Mouse (Mus musculus) C2C12 (cell line): ENCODE results near the gene Dbndd2. TPM values are rescaled to one million over a fixed set of nuclear protein-coding genes. Genes with fewer than 3 reads are reported as not detected.
A peak's percentile ranks its signal among the peaks of the same experiment; 100 is the strongest.

Experiments
- H3K27me3 ChIP-seq: one replicate; pipeline ENCODE4 v1.6.1; 2011; ENCODE audit not compliant: control insufficient read depth, insufficient read depth, insufficient read length
- H3K36me3 ChIP-seq: one replicate; pipeline ENCODE4 v1.6.1; 2011; ENCODE audit not compliant: control insufficient read depth, insufficient read depth
- H3K4me3 ChIP-seq: one replicate; pipeline ENCODE4 v1.5.1; 2011; ENCODE audit warnings: mild to moderate bottlenecking, control low read depth; ENCODE audit not compliant: poor library complexity, insufficient read depth, severe bottlenecking
- H3K79me2 ChIP-seq: one replicate; pipeline ENCODE4 v1.6.1; 2011; ENCODE audit not compliant: control insufficient read depth, insufficient read depth
- H3K79me3 ChIP-seq: one replicate; pipeline ENCODE4 v1.6.1; 2011; ENCODE audit warnings: low read depth, control low read depth
- H3ac ChIP-seq: one replicate; pipeline ENCODE3; 2011; ENCODE audit warnings: low read depth; ENCODE audit not compliant: control insufficient read depth, insufficient read length
- CEBPB ChIP-seq: IDR thresholded peaks from one replicate; pipeline ENCODE4 v1.6.1; 2011; ENCODE audit warnings: low read depth, mild to moderate bottlenecking, control low read depth, moderate library complexity
- CTCF ChIP-seq: IDR thresholded peaks from one replicate; pipeline ENCODE4 v1.5.1; 2011; ENCODE audit not compliant: control insufficient read depth, insufficient read depth, insufficient read length
- FOSL1 ChIP-seq: IDR thresholded peaks from one replicate; pipeline ENCODE4 v1.8.0; 2011; ENCODE audit warnings: mild to moderate bottlenecking, low read length; ENCODE audit not compliant: poor library complexity, insufficient read depth, severe bottlenecking
- MAX ChIP-seq: IDR thresholded peaks from one replicate; pipeline ENCODE4 v1.6.1; 2011; ENCODE audit warnings: mild to moderate bottlenecking, control low read depth
- MYOD1 ChIP-seq: IDR thresholded peaks from one replicate; pipeline ENCODE4 v1.6.1; 2011; ENCODE audit warnings: low read depth; ENCODE audit not compliant: control insufficient read depth, insufficient read length
- MYOG ChIP-seq: IDR thresholded peaks from one replicate; pipeline ENCODE4 v1.6.1; 2011; ENCODE audit not compliant: control insufficient read depth, insufficient read length; ENCODE audit errors: extremely low read depth
- USF1 ChIP-seq: IDR thresholded peaks from one replicate; pipeline ENCODE4 v1.6.1; 2011; ENCODE audit warnings: low read depth, mild to moderate bottlenecking, control low read depth, moderate library complexity
- polyA plus RNA-seq: library from polyadenylated mRNA; unstranded; fragments of >200 nt; fragmentation: generic; extraction: Trizol; gene quantifications from one replicate; pipeline ENCODE4 v1.2.1, GENCODE M21; 2012; ENCODE audit warnings: missing spikeins

Dbndd2 gene
- polyA plus RNA-seq, 1 experiment, result 21.2 TPM

DNA sequence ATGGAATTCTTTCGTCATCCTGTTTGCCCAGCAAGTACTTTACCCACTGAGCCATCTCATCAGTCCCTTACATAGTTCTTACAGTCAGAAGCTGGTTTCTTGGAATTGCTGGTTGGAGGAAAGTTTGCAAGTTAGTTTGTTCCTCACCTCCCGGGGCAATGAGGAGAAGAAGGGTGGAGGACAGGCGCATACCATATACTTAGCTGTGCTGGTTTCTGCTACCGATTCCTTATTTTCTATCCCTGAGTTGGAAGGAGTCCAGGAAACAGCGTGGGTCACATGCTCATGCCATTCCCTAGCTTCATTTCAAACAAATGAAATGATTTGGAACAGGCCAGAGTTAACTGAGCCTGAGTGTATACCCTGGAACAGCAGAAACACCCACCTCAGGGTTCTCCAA is 37.0 kb upstream of the Dbndd2 start:
- no peaks in the 10 kb centered on the region for H3K79me2 ChIP-seq
- TF ChIP-seq CTCF, result no peak
- no peak for TF ChIP-seq MAX
- no peak for TF ChIP-seq FOSL1
- TF ChIP-seq MYOD1, result no peak
- no peak for TF ChIP-seq USF1
- TF ChIP-seq MYOG, result no peak
- TF ChIP-seq CEBPB, result no peak
- no peak overlapping the region for H3ac ChIP-seq
- H3K36me3 ChIP-seq, result no peaks in the 10 kb centered on the region
- H3K4me3 ChIP-seq, result no peak overlapping the region
- no peaks in the 10 kb centered on the region for H3K27me3 ChIP-seq
- H3K79me3 ChIP-seq, result no peaks in the 10 kb centered on the region

DNA sequence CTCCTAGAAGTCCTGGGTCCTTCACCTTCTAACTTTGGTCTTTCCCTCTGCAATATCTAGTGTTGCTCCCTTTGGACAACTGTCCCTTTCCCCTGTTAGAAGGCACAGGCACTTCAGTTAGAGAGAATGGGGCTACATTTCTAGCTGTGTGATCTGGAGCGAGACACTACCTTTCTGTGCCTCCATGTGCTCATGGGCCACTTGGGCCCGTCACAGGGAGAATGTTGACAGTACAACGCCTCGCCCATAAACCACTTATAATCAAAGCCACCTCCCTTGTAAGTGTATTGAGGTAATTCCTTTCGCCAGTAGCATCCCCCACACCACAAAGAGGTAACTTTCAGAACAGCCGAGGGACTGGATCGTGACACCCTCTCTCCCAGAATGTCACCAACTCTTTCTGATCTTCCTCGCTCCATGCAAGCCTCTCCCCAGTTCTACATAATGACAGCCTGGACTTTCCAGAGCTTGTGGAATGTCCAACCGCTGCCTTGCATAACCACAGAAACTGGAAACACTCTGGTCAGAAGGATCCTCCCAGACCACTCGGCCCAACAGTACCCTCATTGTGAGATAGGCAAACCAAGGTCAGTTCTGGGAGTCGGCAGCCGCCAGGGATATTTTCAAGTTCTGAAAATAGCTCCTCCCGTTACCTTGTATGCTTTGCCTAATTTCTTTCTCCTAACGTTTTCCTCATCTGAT is 36.4 kb upstream of the Dbndd2 start:
- no peaks in the 10 kb centered on the region for H3K79me3 ChIP-seq
- H3K36me3 ChIP-seq, result no peaks in the 10 kb centered on the region
- H3K79me2 ChIP-seq, result no peaks in the 10 kb centered on the region
- H3K27me3 ChIP-seq, result no peaks in the 10 kb centered on the region
- TF ChIP-seq CEBPB (no peak), MYOD1 (no peak), CTCF (no peak), MAX (no peak), USF1 (no peak), FOSL1 (no peak), MYOG (no peak)
- no peak overlapping the region for H3K4me3 ChIP-seq
- H3ac ChIP-seq, result no peak overlapping the region

- TF ChIP-seq MAX (no peak), MYOD1 (peak; percentile 31)
- Histone ChIP-seq H3K79me3 (no peaks in the 10 kb centered on the region), H3ac (no peak overlapping the region), H3K27me3 (no peaks in the 10 kb centered on the region), H3K4me3 (no peak overlapping the region), H3K79me2 (no peaks in the 10 kb centered on the region), H3K36me3 (no peaks in the 10 kb centered on the region)
These were observed 33.8 kb upstream of the Dbndd2 start for GRCm38 (mm10) chr2:164452000-164452676.

- Histone ChIP-seq H3K79me2 (no peaks in the 10 kb centered on the region), H3K27me3 (no peaks in the 10 kb centered on the region), H3K79me3 (no peaks in the 10 kb centered on the region), H3K36me3 (no peaks in the 10 kb centered on the region), H3ac (no peak overlapping the region), H3K4me3 (no peak overlapping the region)
- TF ChIP-seq CTCF, result no peak
- no peak for TF ChIP-seq FOSL1
- no peak for TF ChIP-seq MAX
- no peak for TF ChIP-seq CEBPB
- TF ChIP-seq MYOG, result no peak
- TF ChIP-seq USF1, result no peak
- no peak for TF ChIP-seq MYOD1
These were observed 32.7 kb upstream of the Dbndd2 start for GRCm38 (mm10) chr2:164453047-164453757.

GRCm38 (mm10) chr2:164453887-164454500 is 31.9 kb upstream of the Dbndd2 start:
- H3K79me2 ChIP-seq, result no peaks in the 10 kb centered on the region
- no peaks in the 10 kb centered on the region for H3K79me3 ChIP-seq
- no peaks in the 10 kb centered on the region for H3K36me3 ChIP-seq
- no peak for TF ChIP-seq USF1
- TF ChIP-seq MYOD1, result no peak
- H3K27me3 ChIP-seq, result no peaks in the 10 kb centered on the region
- H3ac ChIP-seq, result no peak overlapping the region
- no peak overlapping the region for H3K4me3 ChIP-seq

- no peaks in the 10 kb centered on the region for H3K79me2 ChIP-seq
These were observed 31.1 kb upstream of the Dbndd2 start for GRCm38 (mm10) chr2:164454846-164455245.

More at GRCm38 (mm10) chr2:164454846-164455245, 31.1 kb upstream of the Dbndd2 start:
- Histone ChIP-seq H3ac (no peak overlapping the region), H3K79me3 (no peaks in the 10 kb centered on the region), H3K27me3 (no peaks in the 10 kb centered on the region), H3K4me3 (no peak overlapping the region), H3K36me3 (no peaks in the 10 kb centered on the region)
- peak; percentile 98 for TF ChIP-seq CEBPB
- TF ChIP-seq FOSL1, result no peak
- TF ChIP-seq MAX, result no peak
- TF ChIP-seq MYOG, result no peak
